Mouse (Mus musculus) stomach, embryonic 16.5 days (tissue): ENCODE measurements around the gene Gm17949. TPM values are rescaled to one million over a fixed set of nuclear protein-coding genes. Genes with fewer than 3 reads are reported as not detected.
"Not testable (repeated sequence)": the region's sequence is repeated elsewhere in the genome, so short reads cannot be mapped to it uniquely, and the experiment has no call there.

Experiments
- ATAC-seq: fragments of 200-750 bp; cut with Nextera tagmentation; 2 replicates; pipeline ENCODE4 v1.8.0; 2017; ENCODE audit warnings: moderate number of reproducible peaks, moderate TSS enrichment; ENCODE audit not compliant: insufficient read depth, low FRiP score
- H3K27ac ChIP-seq: fragments of 300-500 bp; sonication (generic); 2 replicates; pipeline ENCODE4 v1.5.1; 2014; ENCODE audit warnings: low read length
- H3K27me3 ChIP-seq: fragments of 300-500 bp; sonication (generic); 2 replicates; pipeline ENCODE4 v1.6.1; 2014; ENCODE audit warnings: low read length, control low read depth, mixed read lengths; ENCODE audit not compliant: control insufficient read depth, insufficient read depth
- H3K36me3 ChIP-seq: fragments of 300-500 bp; sonication (generic); 2 replicates; pipeline ENCODE4 v1.6.1; 2014; ENCODE audit warnings: low read length; ENCODE audit not compliant: control insufficient read depth, insufficient read depth
- H3K4me1 ChIP-seq: fragments of 300-500 bp; sonication (generic); 2 replicates; pipeline ENCODE4 v1.6.1; 2014; ENCODE audit warnings: low read length, control low read depth, mixed read lengths; ENCODE audit not compliant: control insufficient read depth, insufficient read depth
- H3K4me2 ChIP-seq: fragments of 300-500 bp; sonication (generic); 2 replicates; pipeline ENCODE4 v1.6.1; 2014; ENCODE audit warnings: low read depth, low read length, mixed read lengths
- H3K4me3 ChIP-seq: fragments of 300-500 bp; sonication (generic); replicated peaks from 2 replicates; pipeline ENCODE4 v1.5.1; 2014; ENCODE audit warnings: mild to moderate bottlenecking, low read length
- H3K9ac ChIP-seq: fragments of 300-500 bp; sonication (generic); 2 replicates; pipeline ENCODE4 v1.6.1; 2014; ENCODE audit warnings: low read length
- H3K9me3 ChIP-seq: fragments of 300-500 bp; sonication (generic); replicated peaks from 2 replicates; pipeline ENCODE4 v1.6.1; 2016; ENCODE audit warnings: low read length, control low read depth; ENCODE audit not compliant: control insufficient read depth
- WGBS: fragments of 180-500 bp; shearing (Covaris S2); extraction: QIAGEN DNeasy Blood & Tissue Kit; methylation state at CpG from one replicate; pipeline ENCODE4 v1.1.7; 2014; 5-methylcytosine and 5-hydroxymethylcytosine counted together
- polyA plus RNA-seq: library from polyadenylated mRNA; unstranded; fragments of >200 nt; fragmentation: Nextera tagmentation; extraction: Ambion mirVana; gene quantifications from 2 replicates; pipeline ENCODE4 v1.2.1, GENCODE M21; 2015

Gm17949 gene
- polyA plus RNA-seq, 1 experiment from 2014 or later = 0.67 TPM

GRCm38 (mm10) chr17:57029691-57030090 lies 18.4 kb downstream of the Gm17949 start:
- no peaks in the 10 kb centered on the region for H3K27me3 ChIP-seq
- H3K4me3 ChIP-seq = peak overlapping the region; percentile 91

DNA sequence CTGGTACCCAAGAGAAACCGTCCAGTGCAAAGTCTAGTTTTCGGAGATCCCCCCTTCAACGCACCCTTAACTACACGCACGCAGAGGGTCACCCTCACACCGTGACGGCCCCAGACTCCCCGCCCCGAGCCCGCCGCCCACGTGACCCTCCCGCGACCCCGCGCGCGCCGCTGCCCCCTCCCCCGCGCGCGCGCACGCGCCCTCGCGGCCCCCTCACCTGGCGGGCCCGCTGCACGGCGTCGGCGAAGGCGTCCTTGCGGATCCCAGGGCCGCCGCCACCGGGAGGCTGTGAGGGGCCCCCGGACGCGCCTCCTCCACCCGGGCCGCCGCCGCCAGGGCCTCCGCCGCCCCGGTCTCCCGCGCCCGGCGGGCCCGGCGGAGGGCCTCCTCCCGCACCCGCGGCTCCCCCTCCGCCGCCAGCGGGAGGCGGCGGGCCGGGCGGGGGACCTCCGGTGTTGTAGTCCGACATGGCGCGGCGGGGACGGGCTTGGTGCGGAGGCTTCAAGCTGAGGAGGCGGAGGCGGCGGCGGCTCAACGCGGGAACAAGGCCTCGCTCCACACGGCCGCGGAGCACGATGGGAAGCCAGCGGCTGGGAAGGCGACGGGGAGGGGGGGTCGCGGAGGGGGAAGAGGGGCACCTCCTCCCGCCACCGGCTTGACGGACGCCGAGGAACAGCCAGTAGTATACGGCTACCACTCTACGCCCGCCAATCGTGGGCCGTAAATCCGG lies 19.8 kb downstream of the Gm17949 start, which contains the start of gene Khsrp:
Gene Khsrp (minus strand): TSS at position 592 of the 730 bp plus-strand sequence.
- no peaks in the 10 kb centered on the region for H3K27me3 ChIP-seq
- H3K36me3 ChIP-seq = peaks cover 17% of the 10 kb centered on the region; the same call in 1 of the 2 replicates
- no peak for ATAC-seq
- peak within 1 kb of the TSS; percentile 100 for H3K9ac ChIP-seq
- peak within 1 kb of the TSS; percentile 91 for H3K4me3 ChIP-seq
- peaks cover 13% of the 10 kb centered on the region for H3K4me1 ChIP-seq
- H3K9me3 ChIP-seq = no peaks in the 10 kb centered on the region
- peak within 1 kb of the TSS; percentile 98 for H3K4me2 ChIP-seq
- H3K27ac ChIP-seq = peak within 1 kb of the TSS; percentile 90
- WGBS = under 1% methylated on average over 89 of the region's 99 CpGs

More at GRCm38 (mm10) chr17:57029691-57030090, 18.4 kb downstream of the Gm17949 start:
- WGBS = 29% methylated on average over 8 of the region's 8 CpGs
- ATAC-seq = no peak
- H3K9me3 ChIP-seq = no peaks in the 10 kb centered on the region
- H3K4me1 ChIP-seq = peaks cover 13% of the 10 kb centered on the region
- peak overlapping the region; percentile 98 for H3K4me2 ChIP-seq
- peaks cover 27% of the 10 kb centered on the region for H3K36me3 ChIP-seq
- H3K9ac ChIP-seq = peak overlapping the region; percentile 100
- H3K27ac ChIP-seq = no peak overlapping the region

DNA sequence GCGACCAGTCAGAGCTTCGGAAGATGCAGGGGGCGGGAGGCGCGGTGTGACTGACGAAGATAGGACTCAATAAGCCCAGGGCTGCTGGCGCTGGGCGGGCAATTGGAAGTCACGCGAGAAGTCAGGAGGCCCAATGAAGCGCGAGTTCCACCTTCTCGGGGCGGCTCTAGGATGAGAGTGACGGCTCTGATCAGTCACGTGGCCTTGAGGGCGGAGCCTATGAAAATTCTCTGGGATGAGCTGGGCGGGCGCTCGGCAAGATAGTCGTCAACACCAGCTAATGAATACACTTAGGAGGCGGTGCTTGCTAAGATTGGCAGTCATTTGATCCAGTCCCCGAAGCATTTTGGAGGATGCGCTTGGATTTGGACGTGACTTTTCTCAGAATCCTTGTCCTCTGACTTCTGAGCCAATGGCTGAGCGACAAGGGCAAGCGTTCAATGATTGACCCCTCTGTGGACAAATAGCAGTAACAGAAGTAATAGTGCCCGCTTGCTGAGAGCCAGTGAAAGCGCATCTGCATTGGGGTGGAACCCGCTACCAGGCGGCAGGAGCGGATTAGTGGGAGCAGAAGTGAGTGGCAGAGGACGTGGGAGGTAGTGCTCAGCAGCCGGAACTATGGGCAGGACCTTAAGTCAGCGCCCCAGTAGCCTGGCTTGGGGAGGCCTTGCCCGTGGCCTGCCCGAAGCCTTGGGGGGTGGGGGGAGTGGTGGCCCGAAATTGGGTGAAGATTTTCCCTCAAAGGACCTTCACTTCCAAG lies 20.6 kb downstream of the Gm17949 start:
- peaks cover 11% of the 10 kb centered on the region; the same call in 1 of the 2 replicates for H3K36me3 ChIP-seq
- no peaks in the 10 kb centered on the region for H3K27me3 ChIP-seq
- ATAC-seq = peak; percentile 97
- H3K4me3 ChIP-seq = peak overlapping the region; percentile 91
- peak overlapping the region; percentile 88 for H3K27ac ChIP-seq
- no peaks in the 10 kb centered on the region for H3K9me3 ChIP-seq
- WGBS = under 1% methylated on average over 38 of the region's 38 CpGs
- peaks cover 13% of the 10 kb centered on the region for H3K4me1 ChIP-seq
- H3K4me2 ChIP-seq = peak overlapping the region; percentile 64
- H3K9ac ChIP-seq = peak overlapping the region; percentile 74

DNA sequence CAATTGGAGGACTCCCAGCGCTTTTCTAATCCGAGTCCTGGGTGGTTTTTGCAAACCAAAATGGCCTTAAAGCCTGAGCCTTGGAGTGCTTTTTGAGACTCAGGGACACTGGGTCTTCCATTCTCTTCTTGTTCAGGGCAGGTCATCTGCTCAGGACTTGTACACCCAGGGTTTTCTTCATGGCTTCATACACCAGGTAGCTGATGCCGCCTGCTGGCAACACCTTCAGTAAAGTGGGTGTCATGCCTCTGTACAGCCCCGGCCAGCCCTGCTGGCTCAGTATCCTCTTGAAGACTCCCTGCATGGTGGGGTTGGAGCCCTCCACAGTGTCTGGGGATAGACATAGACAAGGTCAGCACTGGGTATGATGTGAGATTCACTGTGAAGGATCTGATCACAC lies 21.6 kb downstream of the Gm17949 start:
- peak overlapping the region; percentile 88; the same call in 1 of the 2 replicates for H3K27ac ChIP-seq
- WGBS = 84% methylated on average over 4 of the region's 4 CpGs

DNA sequence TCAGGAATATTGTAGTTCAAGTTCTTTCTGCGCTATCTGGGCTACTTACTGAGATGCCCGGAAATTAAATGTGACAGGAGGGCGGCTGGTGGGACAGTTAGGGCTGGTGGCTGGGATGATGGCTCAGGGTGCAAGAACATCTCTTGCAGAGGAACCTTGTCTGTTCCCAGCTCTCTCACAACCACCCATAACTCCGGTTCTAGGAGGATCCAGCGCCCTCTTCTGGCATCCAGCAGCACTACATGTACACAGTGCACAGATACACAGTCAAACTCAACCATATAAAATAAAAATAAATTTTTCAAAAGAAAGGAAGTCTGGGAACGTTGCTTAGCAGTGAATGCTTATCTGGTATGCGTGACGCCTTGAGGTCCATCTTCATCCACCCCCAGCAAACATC lies 27.7 kb downstream of the Gm17949 start:
- Histone ChIP-seq H3K9me3 (no peaks in the 10 kb centered on the region), H3K27me3 (no peaks in the 10 kb centered on the region), H3K9ac (no peak overlapping the region), H3K4me2 (no peak overlapping the region), H3K4me1 (no peaks in the 10 kb centered on the region; the same call in 1 of the 2 replicates), H3K36me3 (no peaks in the 10 kb centered on the region), H3K27ac (no peak overlapping the region), H3K4me3 (no peak overlapping the region)
- ATAC-seq = no peak
- 42% methylated on average over 8 of the region's 8 CpGs for WGBS

More for the DNA sequence above, 21.6 kb downstream of the Gm17949 start:
- no peaks in the 10 kb centered on the region for H3K27me3 ChIP-seq
- no peak for ATAC-seq
- peaks cover 13% of the 10 kb centered on the region for H3K4me1 ChIP-seq
- H3K4me2 ChIP-seq = peak overlapping the region; percentile 64; the same call in 1 of the 2 replicates
- H3K9me3 ChIP-seq = no peaks in the 10 kb centered on the region
- H3K4me3 ChIP-seq = no peak overlapping the region
- H3K9ac ChIP-seq = no peak overlapping the region; the same call in 1 of the 2 replicates
- H3K36me3 ChIP-seq = peaks cover 4% of the 10 kb centered on the region; the same call in 1 of the 2 replicates

DNA sequence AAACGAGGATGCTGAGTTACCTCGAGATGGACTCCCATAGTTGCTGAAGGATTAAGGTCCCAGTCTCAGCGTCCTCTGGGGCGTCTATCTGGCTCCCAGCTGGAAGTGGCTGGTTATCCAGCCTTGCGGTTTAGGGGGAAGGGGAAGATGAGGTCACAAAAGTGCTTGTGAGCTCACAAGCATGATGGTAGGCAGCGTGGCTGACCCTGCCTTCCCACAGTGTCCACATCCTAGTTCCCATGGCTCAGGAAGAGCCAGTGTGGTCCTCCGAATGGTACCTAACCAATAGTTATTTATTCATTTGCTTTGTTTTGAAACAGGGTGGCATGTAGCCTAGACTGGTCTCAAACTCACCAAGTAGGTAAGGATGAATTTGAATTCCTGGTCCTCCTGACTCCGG lies 30.3 kb downstream of the Gm17949 start, which contains the start of gene Slc25a41:
Gene Slc25a41 (minus strand): TSS at position 101 of the 400 bp plus-strand sequence.
- WGBS = 75% methylated on average over 8 of the region's 8 CpGs
- Histone ChIP-seq H3K9ac (no peak within 1 kb of the TSS), H3K4me1 (no peaks in the 10 kb centered on the region; the same call in 1 of the 2 replicates), H3K27me3 (no peaks in the 10 kb centered on the region), H3K36me3 (no peaks in the 10 kb centered on the region), H3K9me3 (no peaks in the 10 kb centered on the region), H3K4me3 (no peak within 1 kb of the TSS), H3K27ac (no peak within 1 kb of the TSS), H3K4me2 (no peak within 1 kb of the TSS)
- no peak for ATAC-seq

DNA sequence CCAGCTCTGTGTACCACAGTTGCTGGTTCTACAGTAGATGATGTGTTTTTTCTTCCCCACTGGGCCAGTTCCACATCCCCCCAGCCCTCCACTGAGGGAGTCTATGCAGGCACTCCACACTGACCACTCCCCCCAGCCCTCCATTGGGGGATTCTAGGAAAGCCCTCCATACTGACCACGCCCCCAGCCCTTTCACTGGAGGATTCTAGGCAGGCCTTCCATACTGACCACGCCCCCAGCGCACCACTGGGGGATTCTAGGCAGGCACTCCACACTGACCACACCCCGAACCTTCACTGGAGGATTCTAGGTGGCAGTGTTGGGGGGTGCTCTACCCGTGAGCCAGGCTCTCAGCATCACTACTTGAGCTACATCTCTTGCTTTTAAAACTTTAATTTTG lies 36.1 kb downstream of the Gm17949 start:
- Histone ChIP-seq H3K9ac (no peak overlapping the region), H3K4me1 (no peaks in the 10 kb centered on the region), H3K4me2 (no peak overlapping the region), H3K9me3 (no peaks in the 10 kb centered on the region), H3K36me3 (peaks cover 3% of the 10 kb centered on the region; the same call in 1 of the 2 replicates), H3K27me3 (no peaks in the 10 kb centered on the region), H3K27ac (no peak overlapping the region), H3K4me3 (no peak overlapping the region)
- no peak for ATAC-seq
- 38% methylated on average over 5 of the region's 5 CpGs for WGBS

DNA sequence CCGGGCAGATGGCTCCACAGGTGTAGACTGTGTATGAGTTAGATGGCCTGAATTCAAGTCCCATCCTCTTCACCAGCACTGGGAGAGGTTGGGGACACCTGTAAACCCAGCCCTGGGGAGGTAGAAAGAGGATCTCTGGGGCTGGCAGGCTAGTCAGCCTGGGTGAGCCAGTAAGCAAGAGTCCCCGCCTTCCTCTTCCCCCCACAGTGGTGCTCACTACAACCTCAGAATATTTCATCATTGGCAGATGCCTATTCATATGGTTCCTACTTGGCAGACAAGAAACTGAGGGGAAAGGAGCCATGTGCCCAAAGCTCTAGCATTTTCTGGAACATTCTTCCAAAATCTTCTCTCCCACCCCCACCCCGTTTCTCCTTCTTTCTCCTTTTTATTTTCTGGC lies 37.5 kb downstream of the Gm17949 start:
- H3K4me2 ChIP-seq = no peak overlapping the region
- WGBS = 90% methylated on average over 3 of the region's 3 CpGs
- peaks cover 3% of the 10 kb centered on the region; the same call in 1 of the 2 replicates for H3K36me3 ChIP-seq
- no peaks in the 10 kb centered on the region for H3K4me1 ChIP-seq
- no peak overlapping the region for H3K9ac ChIP-seq
- no peak overlapping the region for H3K4me3 ChIP-seq
- ATAC-seq = no peak
- no peaks in the 10 kb centered on the region for H3K27me3 ChIP-seq
- H3K9me3 ChIP-seq = no peaks in the 10 kb centered on the region
- no peak overlapping the region for H3K27ac ChIP-seq

- not testable (repeated sequence) for H3K9ac ChIP-seq, H3K4me3 ChIP-seq, H3K9me3 ChIP-seq, H3K4me2 ChIP-seq, H3K4me1 ChIP-seq, H3K36me3 ChIP-seq, H3K27ac ChIP-seq, H3K27me3 ChIP-seq, ATAC-seq
- WGBS = 84% methylated on average over 4 of the region's 4 CpGs
Observed at GRCm38 (mm10) chr17:57051679-57052078, 40.4 kb downstream of the Gm17949 start.
